Mouse (Mus musculus) lung, postnatal 4 days (tissue): ENCODE measurements around the gene Cavin4.
"Not testable (repeated sequence)": the region's sequence is repeated elsewhere in the genome, so short reads cannot be mapped to it uniquely, and the experiment has no call there.

Experiments
- DNase-seq, 2 experiments: peaks; one replicate each; pipeline ENCODE4 v3.0.0; 2021

Cavin4 gene

GRCm38 (mm10) chr4:48674412-48674811 lies 11.1 kb downstream of the Cavin4 start:
- no peak for DNase-seq

- no peak for DNase-seq
Measured at GRCm38 (mm10) chr4:48676570-48677185, 13.4 kb downstream of the Cavin4 start.

GRCm38 (mm10) chr4:48677276-48677675 lies 14.0 kb downstream of the Cavin4 start:
- no peak for DNase-seq

GRCm38 (mm10) chr4:48677812-48678211 lies 14.5 kb downstream of the Cavin4 start:
- no peak for DNase-seq

GRCm38 (mm10) chr4:48678793-48679192 lies 15.5 kb downstream of the Cavin4 start:
- no peak for DNase-seq

GRCm38 (mm10) chr4:48679728-48680127 lies 16.4 kb downstream of the Cavin4 start:
- not testable (repeated sequence) for DNase-seq

GRCm38 (mm10) chr4:48680214-48680613 lies 16.9 kb downstream of the Cavin4 start:
- DNase-seq, result no peak

- DNase-seq, result peak in 1 of 2 experiments; percentile 57
Measured at GRCm38 (mm10) chr4:48680648-48681343, 17.5 kb downstream of the Cavin4 start.

GRCm38 (mm10) chr4:48683126-48683525 lies 19.8 kb downstream of the Cavin4 start:
- no peak for DNase-seq

GRCm38 (mm10) chr4:48683633-48684209 lies 20.4 kb downstream of the Cavin4 start:
- DNase-seq, result not testable (repeated sequence)

- DNase-seq, result no peak
Measured at GRCm38 (mm10) chr4:48684593-48685187, 21.4 kb downstream of the Cavin4 start.

- no peak for DNase-seq
Measured at GRCm38 (mm10) chr4:48688148-48688547, 24.8 kb downstream of the Cavin4 start.

GRCm38 (mm10) chr4:48690640-48691039 lies 27.3 kb downstream of the Cavin4 start:
- DNase-seq, result peak in 1 of 2 experiments; percentile 31

GRCm38 (mm10) chr4:48691793-48692437 lies 28.6 kb downstream of the Cavin4 start:
- peak; percentile 34 to 57 for DNase-seq

GRCm38 (mm10) chr4:48692736-48693292 lies 29.5 kb downstream of the Cavin4 start:
- no peak for DNase-seq

- no peak for DNase-seq
Measured at GRCm38 (mm10) chr4:48696706-48697105, 33.4 kb downstream of the Cavin4 start.

GRCm38 (mm10) chr4:48697302-48697701 lies 34.0 kb downstream of the Cavin4 start:
- no peak for DNase-seq

GRCm38 (mm10) chr4:48715865-48716650 lies 52.7 kb downstream of the Cavin4 start:
- DNase-seq, result no peak

GRCm38 (mm10) chr4:48716817-48717216 lies 53.5 kb downstream of the Cavin4 start:
- DNase-seq, result no peak
